Mouse (Mus musculus): ENCODE results near the gene Dek. TPM values are rescaled to one million over a fixed set of nuclear protein-coding genes. Genes with fewer than 3 reads are reported as not detected.

Dek gene
- polyA plus RNA-seq, 1 experiment from 2014 or later: 146 TPM

DNA sequence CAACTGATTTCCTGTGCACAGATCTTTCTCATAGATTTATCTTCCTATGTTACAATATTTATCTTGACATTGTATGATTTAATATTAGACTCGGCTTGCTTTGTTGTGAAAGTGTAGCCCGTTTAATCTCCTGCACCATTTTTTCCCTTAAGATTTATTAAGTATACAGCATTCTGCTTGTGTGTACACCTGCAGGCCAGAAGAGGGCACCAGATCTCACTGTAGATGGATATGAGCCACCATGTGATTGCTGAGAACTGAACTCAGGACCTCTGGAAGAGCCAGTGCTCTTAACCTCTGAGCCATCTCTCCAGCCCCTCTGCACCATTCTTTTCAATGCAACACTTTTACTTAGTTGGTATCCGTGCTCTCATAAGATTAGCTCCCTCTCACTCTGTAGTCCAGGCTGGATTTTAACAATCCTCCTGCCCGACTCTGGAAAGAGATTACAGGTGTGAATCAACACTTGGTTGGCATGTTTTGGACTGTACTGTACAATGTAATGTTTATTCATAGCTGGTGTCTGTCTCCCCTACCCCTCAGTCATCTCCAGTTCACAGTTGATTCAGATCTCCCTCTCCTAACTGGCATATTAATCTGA is 25.0 kb downstream of the Dek start:
- in situ Hi-C loops (cut with MboI; ENCODE audit: low pct_unique_long_range_greater_than_20kb): loop anchor here (5.0 kb wide), 1 partner anchor 206 kb away; no protein-coding TSS in a partner anchor
- POLR2A ChIA-PET: interaction anchor here (1.0 kb wide), 1 partner anchor 10 kb away, joined by 3 read pairs; no protein-coding TSS in a partner anchor
- CTCF ChIA-PET: interaction anchor here (1.0 to 2.2 kb wide), 2 partner anchors 8 to 10 kb away, joined by 3 to 10 read pairs; no protein-coding TSS in a partner anchor
- ATAC-seq (no peak), DNase-seq (ENCODE audit: low read depth, low spot score) (no peak)
- TF ChIP-seq CTCF (IDR thresholded peaks at IDR 0.05): peak; percentile 77
- no peaks in the 10 kb centered on the region for H3K27me3 ChIP-seq

- no peaks in the 10 kb centered on the region for H3K27me3 ChIP-seq
- TF ChIP-seq CTCF (IDR thresholded peaks at IDR 0.05): no peak
- CTCF ChIA-PET: interaction anchor here (1.4 to 2.0 kb wide), 4 partner anchors 9 to 207 kb away, joined by 3 to 7 read pairs (median 4); no protein-coding TSS in a partner anchor
- POLR2A ChIA-PET: no interaction called here
- DNase-seq (ENCODE audit: low read depth, low spot score) (no peak), ATAC-seq (no peak)
- in situ Hi-C loops (cut with MboI; ENCODE audit: low pct_unique_long_range_greater_than_20kb): no loop called here
Observed at GRCm38 (mm10) chr13:47078799-47079198, 27.2 kb downstream of the Dek start.

DNA sequence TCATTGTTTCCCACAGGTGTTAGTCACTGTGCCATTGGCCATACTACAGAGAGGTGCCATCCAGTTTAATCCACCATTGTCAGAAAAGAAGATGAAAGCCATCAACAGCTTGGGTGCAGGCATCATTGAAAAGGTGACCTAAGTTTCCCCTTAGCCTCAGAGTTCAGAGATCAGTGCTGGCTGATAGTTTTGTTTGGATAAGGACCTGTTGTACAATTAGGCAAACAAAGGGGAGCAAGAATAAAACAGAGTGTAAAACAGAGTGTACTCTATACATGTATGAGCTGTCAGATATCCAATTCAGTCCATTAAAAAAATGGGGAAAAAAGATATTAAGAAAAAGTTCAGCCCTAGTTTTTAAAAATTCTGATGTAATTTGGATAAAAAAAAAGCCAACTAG is 28.6 kb downstream of the Dek start:
- DNase-seq (ENCODE audit: low read depth, low spot score): no peak
- in situ Hi-C loops (cut with MboI; ENCODE audit: low pct_unique_long_range_greater_than_20kb): no loop called here
- ATAC-seq: no peak
- no peak for TF ChIP-seq CTCF (IDR thresholded peaks at IDR 0.05)
- H3K27me3 ChIP-seq: no peaks in the 10 kb centered on the region
- ChIA-PET CTCF (no interaction called here), POLR2A (no interaction called here)

GRCm38 (mm10) chr13:47076156-47076555 is 29.8 kb downstream of the Dek start:
- in situ Hi-C loops (cut with MboI; ENCODE audit: low pct_unique_long_range_greater_than_20kb): no loop called here
- CTCF ChIA-PET: no interaction called here
- ATAC-seq: no peak
- no peak for DNase-seq (ENCODE audit: low read depth, low spot score)
- TF ChIP-seq CTCF (IDR thresholded peaks at IDR 0.05): no peak
- no peaks in the 10 kb centered on the region for H3K27me3 ChIP-seq
- POLR2A ChIA-PET: no interaction called here

DNA sequence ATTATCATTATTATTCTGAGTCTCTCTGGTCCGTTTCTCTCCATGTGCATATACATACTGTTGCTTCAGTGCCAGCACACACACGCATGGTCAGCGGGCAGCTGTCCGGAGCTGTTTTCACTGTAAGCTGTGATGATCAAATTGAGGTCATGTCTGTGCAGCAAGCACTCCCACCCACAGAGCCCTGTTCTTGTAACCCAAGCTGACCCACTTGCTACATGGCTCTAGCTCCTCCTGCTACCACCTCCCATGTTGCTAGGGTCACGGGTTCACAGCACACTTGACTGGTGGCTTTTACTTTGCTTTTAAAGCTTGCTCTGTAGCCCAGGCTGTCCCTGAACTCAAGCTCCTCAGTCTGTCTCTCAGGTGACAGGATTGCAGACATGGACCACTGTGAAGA is 33.5 kb downstream of the Dek start:
- H3K27me3 ChIP-seq: no peaks in the 10 kb centered on the region
- no peak for ATAC-seq
- ChIA-PET CTCF (interaction anchor here (1.2 kb wide), 1 partner anchor 13 kb away, joined by 4 read pairs; no protein-coding TSS in a partner anchor), POLR2A (no interaction called here)
- TF ChIP-seq CTCF (IDR thresholded peaks at IDR 0.05): no peak
- in situ Hi-C loops (cut with MboI; ENCODE audit: low pct_unique_long_range_greater_than_20kb): no loop called here
- no peak for DNase-seq (ENCODE audit: low read depth, low spot score)

GRCm38 (mm10) chr13:47071871-47072270 is 34.1 kb downstream of the Dek start:
- ChIA-PET POLR2A (no interaction called here), CTCF (interaction anchor here (1.2 kb wide), 1 partner anchor 14 kb away, joined by 4 read pairs; no protein-coding TSS in a partner anchor)
- in situ Hi-C loops (cut with MboI; ENCODE audit: low pct_unique_long_range_greater_than_20kb): no loop called here
- no peaks in the 10 kb centered on the region for H3K27me3 ChIP-seq
- TF ChIP-seq CTCF (IDR thresholded peaks at IDR 0.05): no peak
- no peak for DNase-seq (ENCODE audit: low read depth, low spot score)
- no peak for ATAC-seq

GRCm38 (mm10) chr13:47070329-47071080 is 35.5 kb downstream of the Dek start:
- no peak for TF ChIP-seq CTCF (IDR thresholded peaks at IDR 0.05)
- CTCF ChIA-PET: interaction anchor here (1.0 kb wide), 1 partner anchor 15 kb away, joined by 4 read pairs; no protein-coding TSS in a partner anchor
- no peaks in the 10 kb centered on the region for H3K27me3 ChIP-seq
- POLR2A ChIA-PET: interaction anchor here (0.6 kb wide), 1 partner anchor 16 kb away, joined by 3 read pairs; no protein-coding TSS in a partner anchor
- in situ Hi-C loops (cut with MboI; ENCODE audit: low pct_unique_long_range_greater_than_20kb): no loop called here
- ATAC-seq (no peak), DNase-seq (ENCODE audit: low read depth, low spot score) (no peak)

GRCm38 (mm10) chr13:47067001-47067400 is 39.0 kb downstream of the Dek start:
- no peak for TF ChIP-seq CTCF (IDR thresholded peaks at IDR 0.05)
- ATAC-seq: no peak
- ChIA-PET CTCF (no interaction called here), POLR2A (no interaction called here)
- no peaks in the 10 kb centered on the region for H3K27me3 ChIP-seq
- in situ Hi-C loops (cut with MboI; ENCODE audit: low pct_unique_long_range_greater_than_20kb): no loop called here
- DNase-seq (ENCODE audit: low read depth, low spot score): no peak

DNA sequence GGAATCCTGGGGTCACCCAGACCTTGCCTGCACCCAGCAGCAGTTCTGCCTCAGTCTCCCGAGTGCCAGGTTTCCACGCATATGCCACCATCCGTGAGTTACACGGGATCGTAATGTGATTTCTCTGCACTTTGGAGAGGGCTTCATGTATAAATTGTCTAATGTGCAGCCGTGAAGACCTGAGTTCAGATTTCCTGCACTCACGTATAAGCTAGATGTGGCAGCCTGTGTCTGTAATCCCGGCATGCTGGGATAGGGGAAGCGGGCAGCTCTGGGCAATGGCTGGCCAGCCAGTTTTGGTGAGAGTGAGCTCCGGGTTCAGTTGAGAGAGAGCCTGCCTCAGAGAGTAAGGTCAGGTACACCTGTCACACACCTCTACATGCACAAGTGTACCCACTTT is 39.5 kb downstream of the Dek start:
- TF ChIP-seq CTCF (IDR thresholded peaks at IDR 0.05): no peak
- H3K27me3 ChIP-seq: no peaks in the 10 kb centered on the region
- in situ Hi-C loops (cut with MboI; ENCODE audit: low pct_unique_long_range_greater_than_20kb): no loop called here
- DNase-seq (ENCODE audit: low read depth, low spot score) (no peak), ATAC-seq (no peak)
- ChIA-PET POLR2A (interaction anchor here (0.6 kb wide), 1 partner anchor 70 kb away, joined by 3 read pairs; no protein-coding TSS in a partner anchor), CTCF (no interaction called here)

DNA sequence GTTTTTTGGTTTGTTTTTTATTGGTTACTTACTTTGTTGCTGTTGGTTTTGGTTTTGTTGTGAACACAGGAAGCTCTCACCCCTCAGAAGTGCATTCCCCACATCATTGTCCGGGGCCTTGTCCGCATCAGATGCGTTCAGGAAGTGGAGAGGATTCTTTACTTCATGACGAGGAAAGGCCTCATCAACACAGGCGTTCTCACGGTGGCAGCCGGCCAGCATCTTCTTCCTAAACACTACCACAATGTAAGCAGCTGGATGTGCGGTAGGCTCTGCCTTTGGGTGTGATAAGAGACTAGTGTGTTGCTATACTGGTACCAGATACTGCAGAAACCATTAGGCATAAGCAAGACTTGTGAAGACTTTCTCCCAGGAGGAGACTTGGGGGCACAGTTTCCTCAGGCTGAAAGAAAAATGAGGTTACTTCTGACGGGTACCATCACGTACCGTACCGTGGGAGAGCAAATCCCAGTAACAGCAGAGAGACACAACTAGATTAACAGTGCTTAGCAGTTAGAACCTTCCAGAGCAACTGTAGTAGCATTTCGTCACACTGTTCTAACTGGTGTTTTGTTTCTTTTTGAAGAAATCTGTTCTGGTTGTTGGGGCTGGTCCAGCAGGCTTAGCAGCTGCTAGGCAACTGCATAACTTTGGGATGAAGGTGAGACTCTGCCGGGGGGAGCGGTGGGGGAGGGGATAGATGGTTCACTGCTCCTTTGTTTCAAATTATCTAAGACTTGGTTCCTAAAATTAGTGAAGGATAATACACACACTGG is 41.8 kb downstream of the Dek start:
- no peaks in the 10 kb centered on the region for H3K27me3 ChIP-seq
- CTCF ChIA-PET: interaction anchor here (1.0 to 1.7 kb wide), 3 partner anchors 16 to 27 kb away, joined by 3 to 4 read pairs (median 3); partner anchors contain the start of gene Kdm1b
- no peak for DNase-seq (ENCODE audit: low read depth, low spot score)
- no peak for ATAC-seq
- TF ChIP-seq CTCF (IDR thresholded peaks at IDR 0.05): no peak
- in situ Hi-C loops (cut with MboI; ENCODE audit: low pct_unique_long_range_greater_than_20kb): no loop called here
- POLR2A ChIA-PET: interaction anchor here (0.7 kb wide), 1 partner anchor 62 kb away, joined by 3 read pairs; no protein-coding TSS in a partner anchor

Data from Patski (cell line).